Mouse (Mus musculus) urinary bladder, postnatal 14 days (tissue): ENCODE data around the gene Gast.
A peak's percentile ranks its signal among the peaks of the same experiment; 100 is the strongest.
"Not testable (repeated sequence)": the region's sequence is repeated elsewhere in the genome, so short reads cannot be mapped to it uniquely, and the experiment has no call there.

ENCODE experiments used
- DNase-seq: peaks from one replicate; pipeline ENCODE4 v3.0.0; 2021; ENCODE audit warnings: low spot score

Gast gene

DNA sequence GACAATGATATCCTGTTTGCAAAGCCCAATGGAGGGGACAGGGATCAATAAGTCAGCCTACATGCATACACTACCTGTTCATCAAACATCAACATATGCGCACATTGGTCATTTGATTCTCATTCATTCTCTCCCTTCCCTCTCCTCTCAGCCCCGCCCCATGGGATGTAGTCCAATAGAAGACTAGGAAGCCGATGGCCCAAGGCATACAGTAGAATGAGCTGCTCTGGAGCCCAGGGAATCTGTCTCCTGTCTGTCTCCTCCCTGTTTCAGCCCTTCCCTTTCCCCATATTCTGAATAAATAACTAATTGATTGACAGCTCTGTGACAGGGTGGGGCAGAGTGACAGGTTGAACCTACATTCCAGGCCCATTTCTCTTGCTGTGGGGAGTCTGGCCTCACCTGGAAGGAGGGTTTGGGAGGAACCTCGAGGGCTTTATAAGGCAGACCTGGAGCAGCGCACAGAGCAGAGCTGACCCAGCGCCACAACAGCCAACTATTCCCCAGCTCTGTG lies at the start of gene Gast:
Gast (plus strand) TSS at position 464 of the 514 bp plus-strand sequence.
- DNase-seq = no peak

DNA sequence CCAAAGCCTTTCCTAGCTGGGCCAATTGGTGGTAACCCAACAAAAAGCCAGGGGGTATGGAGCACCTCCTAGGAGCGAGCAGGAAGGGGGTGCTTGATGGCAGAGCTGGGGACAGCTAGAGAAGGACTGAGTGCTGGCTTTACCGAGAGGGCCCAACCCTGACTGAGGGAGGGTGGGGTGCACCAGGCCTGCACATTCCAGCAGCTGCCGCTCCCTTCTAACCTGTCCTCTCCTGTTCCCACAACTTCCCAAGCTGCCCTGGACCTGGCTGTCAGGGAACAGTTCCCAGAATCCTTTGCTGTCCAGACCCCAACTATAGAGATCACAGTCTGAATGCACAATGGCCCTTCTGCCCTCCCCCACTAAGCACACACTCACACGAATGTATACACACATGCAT lies 49.2 kb upstream of the Gast start:
- peak; percentile 64 for DNase-seq

DNA sequence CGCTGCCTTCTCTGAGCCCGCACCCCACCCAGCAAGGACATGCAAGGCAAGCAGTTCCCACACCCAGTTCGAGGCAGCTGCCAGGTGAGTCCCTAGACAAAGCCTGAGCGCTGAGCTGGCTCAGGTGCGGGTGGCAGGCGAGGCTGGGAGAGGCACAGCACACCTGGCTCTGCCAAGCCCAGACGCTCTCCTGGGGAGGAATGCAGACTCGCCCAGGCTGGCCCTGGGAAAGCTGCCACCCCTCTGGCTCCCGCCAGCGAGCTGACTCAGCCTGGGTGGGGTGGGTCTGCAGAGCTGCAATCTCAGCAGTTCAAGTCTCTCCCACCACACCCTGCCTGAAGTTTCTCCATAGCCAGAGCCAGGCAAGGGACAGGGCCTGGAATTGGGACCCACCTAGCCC lies 47.2 kb upstream of the Gast start:
- peak; percentile 93 for DNase-seq

DNA sequence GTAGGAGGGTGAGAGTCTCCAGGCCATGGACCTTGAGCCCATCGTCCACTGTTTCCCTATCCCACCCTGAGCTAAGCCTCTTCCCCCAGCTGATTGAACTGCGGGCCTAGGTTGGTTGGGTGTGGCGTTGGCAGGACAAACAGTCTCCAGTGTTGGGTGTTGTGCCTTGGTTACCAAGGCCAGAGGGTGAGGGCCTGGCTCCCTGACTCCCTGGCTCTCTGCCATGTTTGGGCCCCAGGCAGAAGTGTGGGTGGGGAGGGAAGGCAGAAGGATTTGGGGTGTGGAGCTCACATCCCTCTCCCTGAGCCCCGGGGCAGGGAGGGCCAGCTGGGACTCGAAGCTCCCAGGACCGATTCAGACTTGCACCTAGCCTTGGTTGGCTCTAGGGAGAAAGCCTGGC lies 45.3 kb upstream of the Gast start:
- DNase-seq = peak; percentile 92

DNA sequence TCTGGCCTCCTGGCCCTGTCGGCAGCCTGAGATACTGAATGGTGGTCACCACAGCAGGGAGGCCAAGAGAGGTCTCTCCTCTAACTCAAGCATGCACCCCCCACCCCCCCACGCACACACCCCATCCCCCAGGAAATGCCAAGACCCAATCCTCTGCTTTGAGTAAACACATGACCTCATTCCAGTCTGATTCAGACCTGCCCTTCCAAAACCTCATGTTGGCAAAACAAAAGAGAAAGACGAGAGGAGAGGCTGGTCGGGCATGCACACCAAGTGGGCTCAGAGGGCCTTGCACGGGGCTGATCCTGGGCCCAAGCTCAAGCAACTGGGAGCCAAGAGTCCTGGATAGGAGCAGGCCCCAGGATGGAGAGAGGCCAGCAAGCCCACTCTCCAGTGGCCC lies 44.0 kb upstream of the Gast start:
- DNase-seq = no peak

DNA sequence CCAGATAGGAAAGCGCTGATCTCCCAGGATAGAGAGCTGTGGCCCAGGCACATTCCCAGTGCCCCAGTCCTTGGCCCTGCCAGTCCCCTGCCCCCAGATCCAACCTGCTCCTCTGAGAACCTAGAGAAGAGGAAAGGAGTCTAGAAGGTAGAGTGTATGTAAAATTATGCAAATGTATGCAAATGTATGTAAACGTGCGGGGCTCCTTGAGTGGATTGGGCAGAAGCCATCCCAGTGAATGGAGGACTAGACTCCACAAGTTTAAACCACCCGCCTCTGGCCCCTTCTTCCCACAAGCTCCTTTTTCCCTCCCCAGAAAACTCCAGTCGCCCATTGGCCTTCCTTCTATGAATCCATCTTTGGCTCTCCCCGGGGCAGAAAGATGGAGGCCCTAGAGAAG lies 41.3 kb upstream of the Gast start:
- DNase-seq = no peak

DNA sequence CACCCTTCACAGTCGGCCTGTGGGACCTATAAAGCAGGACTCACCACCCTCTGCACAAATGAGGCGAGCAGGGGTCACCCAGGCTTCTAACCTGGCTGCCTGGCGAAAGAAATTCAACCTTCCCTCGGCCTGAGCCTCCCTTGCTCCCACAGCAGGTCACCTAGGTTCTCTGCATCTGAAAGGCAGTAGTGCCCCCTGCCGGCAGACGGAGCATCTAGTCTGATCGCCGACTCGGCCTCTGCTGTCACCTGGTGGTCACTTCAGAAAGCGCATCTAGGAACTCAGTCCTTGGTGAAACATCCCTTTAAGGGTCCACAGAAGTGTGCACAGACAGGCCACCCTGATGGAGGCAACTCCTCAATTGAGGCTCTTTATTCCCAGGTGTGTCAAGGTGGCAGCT lies 38.9 kb upstream of the Gast start:
- DNase-seq = peak; percentile 89

DNA sequence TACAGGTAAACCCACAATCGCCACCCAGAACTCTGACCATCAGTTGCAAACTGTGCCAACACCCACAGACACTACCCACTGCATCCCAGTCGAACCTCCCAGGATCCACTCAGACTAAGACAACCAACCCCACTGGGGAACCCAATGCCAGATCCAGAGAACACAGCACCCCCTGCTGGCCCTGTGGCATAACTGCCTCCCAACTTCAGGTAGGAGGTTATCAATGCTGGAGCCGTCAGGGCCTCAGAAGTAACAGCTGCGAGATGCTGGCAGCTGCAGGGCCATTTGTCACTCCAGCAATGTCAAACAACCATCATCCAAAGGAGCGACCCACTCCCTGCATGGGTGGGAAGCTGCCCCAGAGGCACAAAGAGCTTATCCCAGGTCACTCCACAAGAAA lies 36.4 kb upstream of the Gast start:
- DNase-seq = no peak

DNA sequence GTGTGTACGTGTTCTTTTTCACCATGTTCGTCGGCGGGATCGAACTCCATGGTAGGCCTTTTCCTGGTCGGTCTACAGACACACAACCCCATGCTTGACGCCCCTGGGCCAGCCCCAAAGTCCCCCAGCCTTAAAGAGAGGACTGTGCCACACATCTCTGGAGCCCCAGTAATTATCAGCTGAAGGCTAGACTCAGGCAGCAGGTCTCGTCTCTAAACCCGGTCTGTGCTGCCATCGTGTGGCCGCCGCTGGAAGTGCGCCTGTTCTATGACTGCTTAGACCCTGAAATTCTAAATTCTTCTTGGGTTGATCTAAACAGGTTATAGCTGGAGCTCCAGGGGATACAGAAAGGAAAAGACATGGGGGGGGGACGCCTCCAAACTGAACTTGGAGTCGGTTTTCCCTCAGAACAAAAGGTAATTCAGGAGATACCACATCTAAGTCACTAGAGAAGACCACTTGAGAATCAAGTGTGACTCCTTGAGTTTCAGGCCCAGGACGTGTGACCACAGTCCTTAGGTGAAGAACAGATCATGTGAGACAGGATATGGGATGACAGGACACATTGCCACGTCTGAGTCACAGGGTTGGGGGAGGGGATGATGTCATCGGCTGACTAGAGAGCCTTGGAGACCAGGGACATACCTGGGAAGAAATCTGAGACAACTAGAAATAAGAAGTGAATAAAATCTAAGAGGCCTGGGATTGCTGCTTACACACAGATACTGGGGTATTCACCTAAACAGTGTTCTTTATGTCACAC lies 35.8 kb upstream of the Gast start:
- peak; percentile 87 for DNase-seq

DNA sequence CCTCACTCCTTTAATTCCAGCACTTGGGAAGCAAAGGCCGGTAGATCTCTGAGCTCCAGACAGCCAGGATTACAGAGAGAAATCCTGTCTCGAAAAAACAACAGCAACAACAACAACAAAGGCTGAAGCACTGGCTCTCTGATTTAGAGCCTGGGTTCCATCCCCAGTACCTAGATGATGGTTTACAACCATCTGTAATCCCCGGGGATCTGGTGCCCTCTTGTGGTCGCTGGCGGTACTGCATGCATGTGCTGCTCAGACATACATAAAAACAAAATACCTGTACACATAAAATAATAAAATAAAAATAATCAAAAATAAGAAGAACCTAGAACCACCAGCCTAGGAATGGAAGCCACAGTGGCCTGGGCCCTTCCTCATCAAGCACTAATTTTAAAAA lies 33.9 kb upstream of the Gast start:
- peak; percentile 73 for DNase-seq

DNA sequence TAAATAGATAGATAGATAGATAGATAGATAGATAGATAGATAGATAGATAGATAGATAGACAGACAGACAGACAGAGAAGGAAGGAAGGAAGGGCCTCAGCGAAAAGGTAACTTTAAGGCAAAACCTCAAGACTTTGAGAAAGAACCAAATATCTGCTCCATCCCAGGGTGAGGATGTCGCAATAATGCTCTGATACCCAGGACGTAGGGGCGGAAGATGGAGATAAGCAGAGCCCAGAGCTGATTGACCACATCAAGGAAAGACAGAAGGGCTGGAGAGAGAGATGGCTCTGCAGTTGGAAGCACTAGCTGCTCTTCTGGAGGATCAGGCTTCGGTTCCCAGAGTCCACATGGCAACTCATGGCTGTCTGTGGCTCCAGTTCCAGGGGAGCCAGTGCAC lies 32.9 kb upstream of the Gast start:
- no peak for DNase-seq

DNA sequence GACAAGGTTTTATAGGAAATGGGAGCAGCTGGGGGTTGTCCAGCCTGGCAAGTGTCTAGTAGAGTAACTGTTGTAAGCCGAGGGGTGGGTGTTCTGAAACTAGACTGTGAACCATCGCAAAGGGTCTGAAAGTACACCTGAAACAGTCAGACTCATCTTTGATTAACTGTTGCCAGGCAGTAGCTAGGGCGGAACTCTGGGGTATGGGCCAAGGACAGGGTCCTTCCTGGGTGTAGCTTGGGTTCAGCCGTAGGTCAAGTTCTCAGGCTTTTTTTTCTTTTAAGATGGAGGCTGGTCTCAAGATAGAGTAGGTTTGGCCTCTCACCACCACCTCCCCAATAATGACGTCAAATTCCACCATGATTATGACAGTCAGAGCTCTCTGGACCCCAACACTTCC lies 26.3 kb upstream of the Gast start:
- DNase-seq = no peak

DNA sequence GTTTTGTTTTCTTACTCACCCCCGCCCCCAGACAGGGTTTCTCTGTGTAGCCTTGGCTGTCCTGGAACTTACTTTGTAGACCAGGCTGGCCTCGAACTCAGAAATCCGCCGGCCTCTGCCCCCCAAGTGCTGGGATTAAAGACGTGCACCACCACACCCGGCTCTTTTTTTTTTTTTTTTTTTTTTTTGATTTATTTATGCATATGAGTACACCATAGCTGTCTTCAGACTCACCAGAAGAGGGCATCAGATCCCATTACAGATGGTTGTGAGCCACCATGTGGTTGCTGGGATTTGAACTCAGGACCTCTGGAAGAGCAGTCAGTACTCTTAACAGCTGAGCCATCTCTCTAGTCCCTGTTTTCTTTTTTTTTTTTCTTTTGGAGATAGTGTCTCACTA lies 25.5 kb upstream of the Gast start:
- not testable (repeated sequence) for DNase-seq

DNA sequence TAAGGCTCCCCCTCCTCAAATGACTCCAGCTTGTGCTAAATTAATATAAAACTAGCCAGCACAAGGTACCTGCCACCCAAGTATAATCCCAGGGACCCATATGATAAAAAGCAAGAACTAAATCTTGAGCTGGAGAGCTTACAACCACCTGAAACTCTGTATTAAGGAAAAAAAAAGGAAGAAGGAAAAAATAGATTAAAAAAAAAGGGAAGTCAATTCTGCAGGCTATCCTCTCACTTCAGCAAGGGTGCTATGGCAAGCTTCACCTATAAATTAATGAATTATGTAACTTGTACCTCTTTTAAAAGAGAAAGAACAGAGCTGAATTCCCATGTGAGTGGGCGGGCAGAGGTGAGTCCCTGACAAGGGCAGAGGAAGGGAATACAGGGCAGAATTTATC lies 22.6 kb upstream of the Gast start:
- DNase-seq = no peak

DNA sequence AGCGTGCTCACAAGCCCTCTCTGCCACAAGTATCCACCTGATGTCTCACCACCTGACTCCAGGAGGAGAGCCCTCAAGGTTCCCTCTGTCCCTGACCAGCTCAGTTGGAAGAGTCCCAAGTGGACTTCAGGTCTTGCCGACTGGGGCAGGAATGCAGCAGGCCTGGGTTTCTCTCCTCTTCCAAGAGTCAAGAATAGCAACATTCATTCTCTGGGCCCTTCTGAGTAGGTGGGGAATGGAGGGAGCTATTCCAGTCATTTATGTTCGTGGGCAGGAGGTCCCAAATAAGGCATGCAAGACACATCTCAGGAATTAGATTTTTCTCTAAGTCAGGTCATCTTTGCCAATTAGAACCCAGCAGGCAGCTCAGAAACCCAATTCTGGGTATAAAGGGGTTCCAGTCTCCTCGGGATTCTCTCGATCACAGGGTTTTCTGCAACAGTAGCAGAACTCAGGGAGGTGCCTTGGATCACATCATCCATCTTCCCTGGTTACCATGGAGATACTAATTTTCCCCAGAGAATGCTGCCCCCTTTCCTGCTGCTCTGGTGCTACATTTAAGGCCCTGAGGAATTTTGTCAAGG lies 22.0 kb upstream of the Gast start:
- DNase-seq = no peak

DNA sequence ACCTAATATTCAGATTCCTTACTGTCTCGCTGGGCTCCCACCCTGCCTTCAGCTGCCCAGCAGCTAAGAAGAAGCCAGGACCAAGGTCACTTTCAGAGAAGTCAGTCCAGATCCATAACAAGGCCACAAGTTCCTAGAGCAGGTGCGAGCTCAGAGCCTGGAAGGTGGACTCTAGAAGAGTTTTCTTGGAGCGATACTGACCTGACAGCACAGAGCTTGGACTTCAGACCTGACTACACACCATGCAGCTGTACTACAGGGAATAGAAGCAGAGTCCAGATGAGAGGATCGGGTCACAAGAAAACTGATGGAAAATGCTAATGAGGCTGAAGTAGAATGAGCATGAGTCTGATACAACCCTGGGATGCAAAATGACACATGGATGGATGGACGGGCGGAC lies 20.8 kb upstream of the Gast start:
- DNase-seq = no peak

DNA sequence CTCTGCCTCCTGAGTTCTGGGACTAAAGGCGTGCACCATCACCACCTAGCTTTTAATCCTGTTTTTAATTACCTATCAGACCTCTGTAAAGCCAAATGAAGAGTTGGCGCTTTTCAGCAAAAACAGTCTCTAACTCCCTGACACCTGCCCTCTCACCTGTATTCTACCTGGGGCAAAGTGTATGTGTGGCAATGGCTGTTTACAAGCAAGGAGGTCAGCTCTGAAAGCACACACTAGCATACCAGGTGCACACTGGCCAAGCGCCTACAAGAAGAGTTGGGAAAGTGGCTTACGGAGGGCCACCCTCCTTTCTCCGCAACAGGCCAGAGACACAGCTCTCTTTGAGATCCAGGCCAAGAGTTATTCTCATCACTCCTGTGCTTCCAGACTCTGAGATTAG lies 18.8 kb upstream of the Gast start:
- DNase-seq = no peak

DNA sequence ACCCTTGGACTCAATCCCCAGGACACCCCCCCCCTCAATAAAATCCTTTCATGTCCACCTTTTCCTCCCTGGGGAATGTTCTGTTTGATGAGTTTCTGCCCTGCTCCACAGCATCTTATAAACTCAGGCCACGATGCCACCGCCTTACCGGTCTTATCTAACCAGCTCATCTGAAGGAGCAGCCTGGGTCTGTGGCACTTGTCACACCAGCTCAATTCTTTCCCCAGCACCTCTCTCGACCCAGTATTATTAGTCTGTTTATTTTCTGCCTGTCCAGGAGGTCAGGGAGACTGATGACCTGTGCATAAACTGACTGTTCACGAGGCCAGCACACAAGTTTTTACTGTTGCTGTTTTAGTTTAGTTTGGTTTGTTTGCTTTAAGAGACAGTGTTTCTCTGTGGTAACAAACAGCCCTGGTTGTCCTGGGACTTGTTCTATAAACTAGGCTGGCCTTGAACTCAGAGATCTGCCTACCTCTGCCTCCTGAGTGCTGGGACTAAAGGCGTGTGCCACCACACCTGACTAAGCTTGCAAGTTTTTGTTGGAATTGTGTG lies 16.3 kb upstream of the Gast start:
- no peak for DNase-seq

DNA sequence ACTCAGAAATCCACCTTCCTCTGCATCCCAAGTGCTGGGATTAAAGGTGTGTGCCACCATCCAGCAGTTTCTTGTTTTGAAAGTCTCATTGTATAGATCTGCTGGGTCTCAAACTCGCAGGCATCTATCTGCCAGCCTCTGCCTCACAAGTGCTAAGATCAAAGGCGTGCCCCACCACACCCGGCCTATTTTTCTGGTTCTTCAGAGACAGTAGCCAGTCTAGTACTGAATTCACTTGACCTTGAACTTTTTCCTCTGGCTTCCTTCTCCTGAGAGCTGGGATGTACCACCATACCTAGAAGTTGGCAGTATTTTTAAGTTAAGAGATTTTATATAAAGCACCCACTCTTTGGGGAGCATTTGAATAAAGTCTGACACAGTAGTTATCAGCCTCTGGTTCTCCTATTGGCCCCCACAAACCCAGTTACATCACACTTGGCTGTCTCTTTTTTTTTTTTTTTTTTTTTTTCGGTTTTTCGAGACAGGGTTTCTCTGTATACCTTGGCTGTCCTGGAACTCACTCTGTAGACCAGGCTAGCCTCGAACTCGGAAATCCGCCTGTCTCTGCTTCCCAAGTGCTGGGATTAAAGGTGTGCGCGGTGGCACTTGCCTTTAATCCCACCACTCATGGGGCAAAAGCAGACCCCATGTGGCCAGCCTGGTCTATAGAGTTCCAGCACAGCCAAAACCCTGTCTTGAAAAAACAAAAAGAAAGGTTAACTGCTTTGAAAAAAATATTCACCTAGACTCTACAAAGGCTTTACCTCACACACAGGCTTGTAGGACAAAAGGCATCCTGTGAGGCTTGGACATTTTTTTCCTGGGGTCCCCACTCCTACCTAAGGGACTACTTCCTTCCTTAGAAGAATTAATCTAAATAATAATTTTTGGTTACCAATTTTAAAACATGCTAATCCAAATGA lies 15.4 kb upstream of the Gast start:
- DNase-seq = no peak

DNA sequence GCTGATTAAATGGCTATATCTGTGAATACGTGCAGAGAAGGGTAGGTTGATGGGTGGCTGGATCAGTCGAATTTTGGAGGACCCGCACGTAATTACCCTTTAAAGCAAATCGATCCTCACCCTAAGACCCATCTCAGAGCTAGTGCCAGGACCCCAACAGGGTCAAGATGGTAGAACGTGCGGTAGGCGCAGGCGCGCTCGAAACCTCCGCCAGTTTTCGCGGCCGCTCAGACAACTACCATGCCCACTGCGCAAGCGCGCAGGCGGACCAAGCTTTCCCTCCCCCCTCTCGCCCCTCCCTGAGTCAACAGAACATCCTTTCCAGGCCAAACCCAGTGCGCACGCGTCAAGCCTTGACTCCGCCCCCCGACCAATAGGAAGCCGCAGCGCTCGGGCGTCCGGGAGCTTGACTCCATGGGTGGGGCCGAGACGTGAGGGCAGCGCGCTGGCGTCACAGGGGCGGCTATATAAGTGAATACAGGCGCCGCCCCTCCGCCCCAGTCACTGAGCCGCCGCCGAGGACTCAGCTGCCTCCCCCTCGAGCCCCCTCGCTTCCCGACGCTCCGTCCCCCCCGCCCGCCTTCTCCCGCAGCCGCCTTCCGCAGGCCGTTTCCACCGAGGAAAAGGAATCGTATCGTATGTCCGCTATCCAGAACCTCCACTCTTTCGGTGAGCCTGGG lies 14.6 kb upstream of the Gast start, which contains the start of gene Eif1:
Eif1 (plus strand) TSS at position 394 of the 680 bp plus-strand sequence.
- DNase-seq = peak; percentile 100

DNA sequence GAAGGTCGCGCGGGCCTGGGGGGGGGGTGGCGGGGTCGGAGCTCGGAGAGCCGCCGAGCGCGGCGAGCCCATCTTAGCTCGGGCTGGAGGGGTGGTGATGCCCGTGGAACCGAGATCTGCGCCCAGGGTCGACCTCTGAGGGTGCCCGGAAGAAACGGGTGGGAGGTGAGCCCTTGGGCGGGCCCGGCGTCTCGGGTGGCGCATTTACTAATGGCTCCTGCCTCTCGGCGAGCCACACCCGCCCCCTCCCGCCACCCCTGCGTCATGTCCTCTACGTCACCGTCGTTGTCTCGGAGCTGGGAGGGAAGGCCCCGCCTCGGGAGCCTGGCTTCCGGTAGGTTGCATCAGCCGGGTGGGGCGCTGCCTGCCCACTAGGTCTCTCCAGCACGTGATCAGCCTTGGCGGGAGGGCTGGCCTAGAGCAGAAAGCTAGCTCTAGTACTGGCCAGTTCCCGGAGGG lies 14.0 kb upstream of the Gast start:
- DNase-seq = peak; percentile 96
